11 mouse cellular contexts compared by ENCODE assay signal in genomic region chr9:109039681-109040080, GRCm38 (mm10). TPM values are rescaled to one million over a fixed set of nuclear protein-coding genes. Genes with fewer than 3 reads are reported as not detected.
DNase-seq lines count a peak whose midpoint lies in the region; ATAC-seq and TF ChIP-seq lines count a peak whose summit lies in the region.
"Had no signal": no experiment of that assay in that cellular context is flagged by ENCODE, and none has a peak within 500 bp of the region (broad histone marks: within the 10 kb centered on the region; RNA-seq: fewer than 3 reads in every experiment).

No protein-coding gene starts in this region.

- WGBS in lung, adult 2 months: 36% methylated on average over 4 of the region's 4 CpGs
- 56% methylated on average over 4 of the region's 4 CpGs for WGBS in embryonic facial prominence, embryonic 14.5 days
- 74% methylated on average over 4 of the region's 4 CpGs for WGBS in liver, postnatal 0 days (ENCODE audit: insufficient replicate concordance)

- peak overlapping the region; percentile 87 for H3K4me3 ChIP-seq in lung, adult 2 months (replicated peaks; ENCODE audit: extremely low read depth, low read depth, low read length)
- peak overlapping the region; percentile 53; the same call in 1 of the 2 replicates for H3K4me3 ChIP-seq in embryonic facial prominence, embryonic 14.5 days (ENCODE audit: low read depth, low read length)
- H3K4me3 ChIP-seq in liver, postnatal 0 days (ENCODE audit: low read depth, low read length): peak overlapping the region; percentile 52; the same call in 1 of the 2 replicates

- TF ChIP-seq CTCF in lung, adult 2 months (IDR thresholded peaks at IDR 0.05; ENCODE audit: insufficient read depth, low read length): no peak
- TF ChIP-seq CTCF in liver, postnatal 0 days (IDR thresholded peaks at IDR 0.05; ENCODE audit: low read depth): no peak

- TF ChIP-seq POLR2A in lung, adult 2 months (IDR thresholded peaks at IDR 0.05; ENCODE audit: borderline replicate concordance, extremely low read depth, low read depth, low read length): no peak

- H3K27ac ChIP-seq in embryonic facial prominence, embryonic 14.5 days (replicated peaks; ENCODE audit: low read depth, low read length): no peak overlapping the region
- H3K27ac ChIP-seq in liver, postnatal 0 days (ENCODE audit: low read depth): no peak overlapping the region
- H3K27ac ChIP-seq: forebrain, embryonic 12.5 days; midbrain, embryonic 12.5 days had no signal

- no peak overlapping the region for H3K9ac ChIP-seq in embryonic facial prominence, embryonic 14.5 days (ENCODE audit: low read depth, low read length)
- H3K9ac ChIP-seq in liver, postnatal 0 days (replicated peaks): peak overlapping the region; percentile 61; the same call in 1 of the 2 replicates

- peak overlapping the region; percentile 54 for H3K4me2 ChIP-seq in embryonic facial prominence, embryonic 14.5 days (ENCODE audit: low read depth, low read length)
- peak overlapping the region; percentile 69 for H3K4me2 ChIP-seq in liver, postnatal 0 days (ENCODE audit: low read depth, low read length)

- ATAC-seq in embryonic facial prominence, embryonic 14.5 days (ENCODE audit: low read depth): no peak
- no peak for ATAC-seq in liver, postnatal 0 days

- H3K27me3 ChIP-seq in embryonic facial prominence, embryonic 14.5 days (replicated peaks; ENCODE audit: control insufficient read depth, insufficient read depth, low read length): no peaks in the 10 kb centered on the region
- no peaks in the 10 kb centered on the region for H3K27me3 ChIP-seq in liver, postnatal 0 days (ENCODE audit: insufficient read depth, low read length)
- H3K27me3 ChIP-seq: forebrain, embryonic 12.5 days had no signal

- H3K9me3 ChIP-seq in embryonic facial prominence, embryonic 14.5 days (ENCODE audit: control insufficient read depth, low read length): no peaks in the 10 kb centered on the region
- H3K9me3 ChIP-seq in liver, postnatal 0 days (ENCODE audit: low read length): no peaks in the 10 kb centered on the region
- H3K9me3 ChIP-seq: forebrain, embryonic 12.5 days; midbrain, embryonic 12.5 days had no signal

- H3K36me3 ChIP-seq in embryonic facial prominence, embryonic 14.5 days (ENCODE audit: control insufficient read depth, insufficient read depth, low read length): no peaks in the 10 kb centered on the region
- no peaks in the 10 kb centered on the region for H3K36me3 ChIP-seq in liver, postnatal 0 days (replicated peaks; ENCODE audit: insufficient read depth, low read length)
- H3K36me3 ChIP-seq: forebrain, embryonic 12.5 days; midbrain, embryonic 12.5 days had no signal

- intact Hi-C loops in gastrocnemius, postnatal 36 days (cut with DNase I): no loop called here

- H3K4me1 ChIP-seq in lung, adult 2 months (ENCODE audit: control insufficient read depth, insufficient read depth, low read length): peaks cover 18% of the 10 kb centered on the region
- peaks cover 24% of the 10 kb centered on the region for H3K4me1 ChIP-seq in embryonic facial prominence, embryonic 14.5 days (ENCODE audit: control insufficient read depth, insufficient read depth, low read length)
- H3K4me1 ChIP-seq in liver, postnatal 0 days (ENCODE audit: insufficient read depth): peaks cover 24% of the 10 kb centered on the region

- no peak for TF ChIP-seq EP300 in liver, postnatal 0 days (IDR thresholded peaks at IDR 0.05; ENCODE audit: low read depth)

- peak; percentile 7 to 12 for DNase-seq in gastrocnemius, postnatal 4 days (ENCODE audit: low spot score in 2 of 2)
- DNase-seq in gastrocnemius, postnatal 36 days: no peak
- no peak for DNase-seq in lung, adult 2 months
- no peak for DNase-seq in lung, postnatal 14 days
- no peak for DNase-seq in embryonic facial prominence, embryonic 14.5 days (ENCODE audit: low spot score)
- no peak for DNase-seq in liver, postnatal 0 days
- DNase-seq in layer of hippocampus, adult 18-20 months (ENCODE audit: low spot score in 2 of 2): no peak
- no peak for DNase-seq in spleen, postnatal 36 days (ENCODE audit: low spot score in 2 of 2)
- DNase-seq: right cerebral cortex, adult 18-20 months had no signal

RNA-seq across cellular contexts. Expression of gene Shisa5, which starts 1.3 kb away (rescaled TPM):
- total RNA-seq in gastrocnemius, postnatal 4 days (2021): 10 to 100 TPM; 50.6 to 54.3 TPM
- total RNA-seq in gastrocnemius, postnatal 36 days (2021): 10 to 100 TPM; 11.9 to 13.4 TPM
- polyA plus RNA-seq in lung, adult 2 months (2012; rRNA removed): 918 and 1,083 TPM in 2 replicates
- polyA plus RNA-seq in embryonic facial prominence, embryonic 14.5 days (2014; fragmentation: Nextera tagmentation; extraction: Ambion mirVana): 81.7 and 90.0 TPM in 2 replicates
- 34.1 and 35.0 TPM in 2 replicates for polyA plus RNA-seq in liver, postnatal 0 days (2015; fragmentation: Nextera tagmentation; extraction: Ambion mirVana)
- 10 to 100 TPM; 46.0 to 56.0 TPM for total RNA-seq in layer of hippocampus, adult 18-20 months (2021)

RNA-seq across cellular contexts. Expression of gene Trex1, which starts 19.9 kb away (rescaled TPM):
- total RNA-seq in gastrocnemius, postnatal 4 days (2021): 10 to 100 TPM; 10.3 to 12.0 TPM
- 10 to 100 TPM; 11.6 to 11.8 TPM for total RNA-seq in gastrocnemius, postnatal 36 days (2021)
- 83.7 and 86.9 TPM in 2 replicates for polyA plus RNA-seq in lung, adult 2 months (2012; rRNA removed)
- polyA plus RNA-seq in embryonic facial prominence, embryonic 14.5 days (2014; fragmentation: Nextera tagmentation; extraction: Ambion mirVana): 15.5 and 17.6 TPM in 2 replicates
- polyA plus RNA-seq in liver, postnatal 0 days (2015; fragmentation: Nextera tagmentation; extraction: Ambion mirVana): 13.3 and 14.3 TPM in 2 replicates
- total RNA-seq in layer of hippocampus, adult 18-20 months (2021): 10 to 100 TPM; 14.6 to 16.6 TPM

RNA-seq across cellular contexts. Expression of gene Atrip, which starts 34.2 kb away (rescaled TPM):
- 10 to 100 TPM; 10.4 to 13.5 TPM for total RNA-seq in gastrocnemius, postnatal 4 days (2021)
- total RNA-seq in gastrocnemius, postnatal 36 days (2021): 1 to 10 TPM; 7.8 to 8.3 TPM
- polyA plus RNA-seq in lung, adult 2 months (2012; rRNA removed): 18.8 and 21.9 TPM in 2 replicates
- polyA plus RNA-seq in embryonic facial prominence, embryonic 14.5 days (2014; fragmentation: Nextera tagmentation; extraction: Ambion mirVana): 19.5 and 25.0 TPM in 2 replicates
- 6.1 and 6.7 TPM in 2 replicates for polyA plus RNA-seq in liver, postnatal 0 days (2015; fragmentation: Nextera tagmentation; extraction: Ambion mirVana)
- total RNA-seq in layer of hippocampus, adult 18-20 months (2021): 10 to 100 TPM; 23.7 to 28.0 TPM

RNA-seq across cellular contexts. Expression of gene Ccdc51, which starts 42.6 kb away (rescaled TPM):
- total RNA-seq in gastrocnemius, postnatal 4 days (2021): 1 to 10 TPM; 8.6 to 9.1 TPM
- 1 to 10 TPM; 5.9 to 6.6 TPM for total RNA-seq in gastrocnemius, postnatal 36 days (2021)
- polyA plus RNA-seq in lung, adult 2 months (2012; rRNA removed): 3.5 and 3.7 TPM in 2 replicates
- 11.4 and 11.6 TPM in 2 replicates for polyA plus RNA-seq in embryonic facial prominence, embryonic 14.5 days (2014; fragmentation: Nextera tagmentation; extraction: Ambion mirVana)
- polyA plus RNA-seq in liver, postnatal 0 days (2015; fragmentation: Nextera tagmentation; extraction: Ambion mirVana): 8.9 and 9.1 TPM in 2 replicates
- 1 to 10 TPM; 8.7 to 9.3 TPM for total RNA-seq in layer of hippocampus, adult 18-20 months (2021)

RNA-seq across cellular contexts. Expression of gene Tma7, which starts 42.7 kb away (rescaled TPM):
- 100 to 1,000 TPM; 186 to 241 TPM for total RNA-seq in gastrocnemius, postnatal 4 days (2021)
- total RNA-seq in gastrocnemius, postnatal 36 days (2021): 100 to 1,000 TPM; 245 to 268 TPM
- polyA plus RNA-seq in lung, adult 2 months (2012; rRNA removed): 13.4 and 19.0 TPM in 2 replicates
- polyA plus RNA-seq in embryonic facial prominence, embryonic 14.5 days (2014; fragmentation: Nextera tagmentation; extraction: Ambion mirVana): 612 and 655 TPM in 2 replicates
- 283 and 284 TPM in 2 replicates for polyA plus RNA-seq in liver, postnatal 0 days (2015; fragmentation: Nextera tagmentation; extraction: Ambion mirVana)
- 100 to 1,000 TPM; 286 to 308 TPM for total RNA-seq in layer of hippocampus, adult 18-20 months (2021)

Comparison
In these comparisons a context has a peak if more than half of its experiments do, and no peak if none do; other contexts are left out.
1. DNase-seq: peak in gastrocnemius, postnatal 4 days (2 of 2); none in gastrocnemius, postnatal 36 days (0 of 2), lung, adult 2 months (single experiment), lung, postnatal 14 days (single experiment), embryonic facial prominence, embryonic 14.5 days (single experiment), liver, postnatal 0 days (single experiment), layer of hippocampus, adult 18-20 months (0 of 2) and spleen, postnatal 36 days (0 of 2).
2. Peak in every context shown above with its lines, with median percentiles within 50 percentile points of each other: H3K4me3 ChIP-seq.